Mouse (Mus musculus) olfactory bulb, adult 2 months (tissue): Measurements from ENCODE around the gene Ccdc127.

Source experiments
- CTCF ChIP-seq: fragments of 200-500 bp; IDR thresholded peaks from 2 replicates; pipeline ENCODE4 v1.5.1; 2012; ENCODE audit warnings: low read depth, mild to moderate bottlenecking, low read length, moderate library complexity; ENCODE audit not compliant: insufficient read depth
- POLR2A ChIP-seq: fragments of 200-500 bp; IDR thresholded peaks from 2 replicates; pipeline ENCODE4 v1.6.1; 2012; ENCODE audit warnings: mild to moderate bottlenecking, low read depth, low read length, moderate library complexity; ENCODE audit not compliant: insufficient read depth

- TF ChIP-seq CTCF (no peak), POLR2A (no peak)
Observed at GRCm38 (mm10) chr13:74316789-74317169, 33.3 kb upstream of the Ccdc127 start.
